Mouse (Mus musculus): ENCODE measurements at regions not wholly inside any gene's neighbourhood (a gene's known extent, or its start where the extent isn't known, plus 50 kb on each side); places are given as distances from the start of the nearest gene placed in this dataset.

DNA sequence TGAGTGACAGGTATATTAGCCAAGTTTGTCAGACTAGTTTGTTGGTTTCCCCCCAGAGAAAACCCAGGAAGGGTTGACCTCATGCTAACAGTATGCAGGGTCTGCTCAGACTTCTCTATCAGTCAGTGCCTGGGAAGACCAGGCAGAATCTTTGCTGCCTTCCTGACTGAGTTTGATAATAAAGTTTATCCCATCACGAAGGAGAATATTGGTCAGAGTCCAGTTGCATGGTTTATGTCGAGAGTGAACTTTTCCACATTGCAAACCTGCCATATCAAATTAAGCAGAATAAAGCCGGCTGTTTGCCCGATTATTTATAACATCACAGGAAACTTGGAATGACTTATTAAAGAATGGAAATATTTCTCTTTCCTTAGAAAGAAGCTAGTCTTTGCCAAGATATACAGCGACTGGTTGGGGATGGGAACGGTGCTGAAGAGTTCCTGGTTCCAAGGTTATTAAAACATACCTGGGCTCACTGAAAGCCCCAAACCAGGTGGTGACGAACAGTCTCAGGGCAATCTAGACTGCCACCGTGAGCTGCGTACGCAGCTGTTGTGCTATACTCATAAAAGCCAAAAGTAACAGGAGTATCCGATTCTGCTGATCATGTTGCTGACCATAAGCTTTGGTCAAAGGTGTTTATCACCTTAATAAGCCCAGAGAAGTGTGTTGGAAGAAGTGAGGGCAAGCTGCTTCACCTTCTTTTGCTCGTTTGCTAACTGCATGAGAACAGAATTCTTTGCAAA is 1536.7 kb upstream of the Flrt2 start:
- DNase-seq: no peak

DNA sequence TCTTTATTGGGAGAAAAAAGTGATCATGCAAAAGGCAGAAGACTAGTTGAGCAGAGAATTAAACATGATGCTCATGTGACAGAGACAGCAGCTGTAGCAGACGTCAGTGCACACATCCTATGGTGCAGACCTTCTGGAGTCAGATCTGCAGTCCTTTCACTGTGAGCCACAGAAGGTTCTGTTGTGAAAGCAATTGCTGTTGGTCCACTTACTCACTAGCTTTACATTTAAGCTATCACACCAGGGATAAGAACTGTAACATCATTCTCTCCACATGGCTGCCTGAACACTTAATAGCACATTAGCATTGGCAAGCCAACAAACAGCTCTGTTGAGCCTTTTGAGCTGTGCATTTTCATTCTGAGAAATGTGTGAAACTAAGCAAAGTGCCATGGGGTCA is 1509.7 kb upstream of the Flrt2 start:
- no peak for DNase-seq

DNA sequence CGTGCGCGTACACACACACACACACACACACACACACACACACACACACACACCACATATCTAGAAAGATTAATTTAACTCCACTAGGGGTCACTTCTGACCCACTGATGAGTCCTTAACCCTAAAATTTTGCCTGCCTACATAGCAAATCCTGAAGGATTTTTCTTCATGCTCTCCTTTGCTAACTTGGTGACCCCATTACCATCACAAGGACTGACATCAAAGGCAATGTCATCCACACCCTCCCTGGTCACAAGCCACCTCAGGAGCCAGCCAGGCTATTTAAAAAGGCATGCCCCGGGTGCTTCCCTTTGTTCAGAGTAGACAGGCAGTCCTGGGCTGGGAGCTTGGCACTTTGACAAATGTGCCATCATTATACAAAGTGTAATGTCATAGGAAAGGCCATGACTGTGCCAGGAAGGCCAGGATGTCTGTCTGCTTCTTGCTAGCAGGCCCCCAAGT is 1501.4 kb upstream of the Flrt2 start:
- peak; percentile 79 for DNase-seq

DNA sequence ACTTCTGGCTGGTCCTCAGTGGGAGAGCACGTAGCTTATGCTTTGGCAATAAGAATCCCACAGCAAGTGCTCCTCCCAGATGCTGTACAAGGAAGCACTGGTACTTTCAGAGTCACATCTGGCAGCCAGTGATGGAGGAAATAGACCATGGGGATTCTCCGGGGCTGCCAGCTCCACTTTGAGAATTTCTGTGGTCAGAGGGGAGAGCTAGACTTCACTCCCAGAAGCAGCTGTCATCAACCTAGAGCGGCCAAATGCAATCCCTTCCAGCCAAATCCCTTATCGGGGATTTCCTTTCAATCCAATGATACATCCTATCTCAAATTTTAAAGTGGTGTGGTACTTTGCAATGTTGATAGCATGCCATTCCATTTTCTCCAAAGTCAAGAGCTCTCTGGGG is 1474.1 kb upstream of the Flrt2 start:
- no peak for DNase-seq

DNA sequence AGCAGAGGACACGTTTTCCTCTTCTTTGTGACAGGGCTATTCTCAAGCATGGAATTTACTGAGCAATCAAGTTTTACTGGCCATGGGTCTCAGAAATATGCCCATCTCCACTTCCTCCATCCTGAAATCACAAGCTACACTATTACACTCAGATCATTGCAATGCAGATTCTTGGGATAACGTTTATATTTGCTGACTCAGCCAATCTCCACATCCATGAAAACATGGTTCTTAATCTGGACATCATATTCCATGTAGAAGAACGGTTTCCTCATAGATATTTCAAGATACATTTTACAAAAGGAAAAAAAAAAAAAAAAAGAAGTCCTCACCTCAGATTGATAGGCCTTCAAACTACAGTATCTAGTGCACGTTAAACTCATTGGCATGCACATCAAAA is 1462.1 kb upstream of the Flrt2 start:
- no peak for DNase-seq

DNA sequence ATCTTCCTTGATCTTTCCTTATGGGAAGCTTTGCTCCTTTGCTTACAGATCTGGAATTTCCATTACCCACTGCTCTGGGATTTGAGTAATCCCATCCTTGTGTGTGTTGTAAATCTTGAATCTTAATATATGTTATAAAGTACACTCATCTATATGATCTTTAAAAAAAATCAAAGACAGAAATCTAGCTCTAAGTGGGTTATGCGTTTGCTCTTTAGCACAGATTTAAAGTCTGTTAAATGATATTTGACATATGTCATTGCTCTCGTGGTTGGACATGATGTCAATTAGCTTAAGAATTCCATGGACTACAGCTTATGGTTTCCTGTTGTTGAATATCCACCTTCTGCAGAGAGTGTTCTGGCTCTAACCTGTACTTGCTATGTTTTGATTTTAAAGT is 1446.7 kb upstream of the Flrt2 start:
- no peak for DNase-seq

DNA sequence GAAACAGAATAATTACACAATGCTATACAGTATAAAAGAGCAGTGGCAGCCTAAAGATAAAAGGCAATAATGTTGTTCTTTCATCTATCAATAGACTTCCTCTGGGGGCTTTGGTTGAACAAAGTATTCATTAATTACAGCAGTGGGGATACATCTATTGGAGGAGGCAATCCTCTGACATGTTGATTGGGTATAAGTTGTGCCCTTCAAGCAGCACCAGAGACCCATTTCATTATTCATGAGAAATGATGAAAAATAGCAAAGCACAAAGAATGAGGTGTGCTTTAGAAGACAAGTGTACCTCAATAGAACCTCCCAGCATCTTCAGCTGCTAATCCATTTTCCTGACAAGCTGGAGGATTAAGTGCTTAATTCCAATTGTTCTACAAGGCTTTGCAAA is 1444.7 kb upstream of the Flrt2 start:
- no peak for DNase-seq

DNA sequence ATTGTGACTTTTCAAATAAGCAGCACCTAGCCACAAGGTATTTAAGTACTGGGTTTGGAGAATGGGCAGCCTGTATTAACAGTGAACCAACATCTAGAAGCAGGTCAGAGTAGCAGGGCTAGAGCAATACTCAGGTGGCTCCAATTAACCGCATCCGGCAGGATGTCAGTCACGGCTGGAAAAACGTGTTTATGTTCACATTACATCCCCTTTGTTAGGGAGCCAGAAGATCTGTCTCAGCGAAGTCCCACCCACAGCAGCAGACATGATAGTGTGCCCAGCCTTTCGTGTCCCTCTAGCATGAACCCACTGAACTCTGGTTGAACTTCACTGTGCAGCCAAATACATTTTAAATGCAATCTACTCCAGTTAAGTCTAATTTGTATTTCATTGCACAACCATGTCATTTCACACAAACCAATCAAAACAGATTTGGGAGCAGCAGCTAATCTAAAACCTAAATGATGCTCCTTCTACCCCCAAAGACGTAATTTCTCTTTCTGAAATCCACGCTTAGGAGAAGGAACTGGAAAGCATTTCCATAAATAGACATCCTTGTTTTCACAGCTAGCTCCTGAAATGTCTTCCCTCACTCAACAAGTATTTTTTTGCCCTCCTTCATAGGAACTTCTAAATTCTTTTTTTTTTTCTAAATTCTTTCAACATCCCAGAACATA is 1438.9 kb upstream of the Flrt2 start:
- DNase-seq: peak; percentile 5

DNA sequence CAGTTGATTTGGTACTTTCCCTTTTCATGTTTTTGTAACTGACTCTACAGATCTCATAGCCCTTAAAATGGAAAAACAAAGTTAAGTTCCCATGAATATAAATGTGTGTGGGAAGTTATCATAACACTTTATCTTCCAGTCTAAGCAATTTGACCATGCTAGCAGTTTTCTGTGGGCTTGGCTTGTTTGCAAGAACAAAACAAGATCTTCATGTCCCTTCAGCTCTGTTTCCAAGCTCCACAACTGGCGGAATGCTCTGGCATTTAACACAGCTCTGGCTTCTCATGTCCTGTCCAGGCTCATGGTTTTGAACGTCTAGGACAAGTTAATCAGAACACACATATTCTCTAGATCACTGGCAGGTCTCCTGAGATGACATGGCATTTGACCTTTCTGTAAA is 1411.1 kb upstream of the Flrt2 start:
- peak; percentile 10 for DNase-seq

DNA sequence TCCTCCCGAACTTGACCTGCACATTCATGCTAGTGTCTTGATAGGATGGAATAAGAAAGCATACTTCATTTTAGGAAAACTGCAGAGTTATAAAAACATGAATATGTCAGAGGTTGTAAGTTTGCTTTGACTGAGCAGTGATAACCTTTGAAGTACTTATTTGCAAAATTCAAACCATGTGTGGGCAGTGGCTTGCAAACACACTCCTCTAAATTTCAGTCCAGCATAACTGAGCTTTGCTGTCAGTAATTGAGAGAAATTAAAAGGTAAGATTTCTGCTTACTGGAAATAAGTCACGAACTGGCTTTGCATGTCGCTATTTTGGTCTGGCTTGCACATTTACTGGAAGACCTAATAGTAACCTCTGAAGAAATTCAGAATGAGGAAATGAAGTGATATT is 1409.1 kb upstream of the Flrt2 start:
- no peak for DNase-seq

DNA sequence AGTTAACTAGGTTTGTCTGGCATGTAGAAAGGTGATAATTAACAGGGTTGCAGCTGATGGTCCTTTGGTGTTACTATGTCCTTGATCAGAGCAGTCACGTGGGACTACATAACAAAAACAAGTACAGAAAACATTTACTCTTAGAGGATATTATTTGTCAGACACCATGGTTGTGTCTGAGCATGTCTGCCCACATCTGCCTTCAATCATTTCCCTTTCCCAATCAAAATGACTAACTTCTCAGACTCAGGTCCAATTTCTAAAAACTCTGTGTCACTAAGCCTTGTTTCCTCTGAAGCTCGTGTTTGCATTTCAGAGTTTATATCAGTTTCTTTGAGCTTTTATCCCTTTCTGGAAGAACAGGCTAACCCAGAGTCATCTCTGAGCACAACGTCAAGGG is 1408.5 kb upstream of the Flrt2 start:
- DNase-seq: no peak

DNA sequence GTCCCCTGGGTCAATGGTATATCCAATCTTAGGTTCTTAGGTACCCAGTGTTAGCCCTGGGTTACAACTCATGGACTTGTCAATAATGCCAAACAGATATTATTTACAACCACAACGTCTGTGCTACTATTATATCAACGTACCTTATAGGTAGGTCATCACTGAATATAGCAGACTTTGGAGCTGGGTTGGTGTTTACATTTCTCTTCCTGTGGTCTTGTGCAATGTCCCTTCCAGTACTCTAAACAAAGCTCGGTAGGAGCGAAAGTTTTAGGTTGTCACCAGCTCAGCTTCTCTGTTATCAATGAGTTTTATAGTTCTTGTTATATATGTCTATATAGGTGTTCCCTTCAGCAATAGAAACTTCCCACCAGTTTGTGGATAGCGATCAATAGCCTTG is 1394.2 kb upstream of the Flrt2 start:
- no peak for DNase-seq

DNA sequence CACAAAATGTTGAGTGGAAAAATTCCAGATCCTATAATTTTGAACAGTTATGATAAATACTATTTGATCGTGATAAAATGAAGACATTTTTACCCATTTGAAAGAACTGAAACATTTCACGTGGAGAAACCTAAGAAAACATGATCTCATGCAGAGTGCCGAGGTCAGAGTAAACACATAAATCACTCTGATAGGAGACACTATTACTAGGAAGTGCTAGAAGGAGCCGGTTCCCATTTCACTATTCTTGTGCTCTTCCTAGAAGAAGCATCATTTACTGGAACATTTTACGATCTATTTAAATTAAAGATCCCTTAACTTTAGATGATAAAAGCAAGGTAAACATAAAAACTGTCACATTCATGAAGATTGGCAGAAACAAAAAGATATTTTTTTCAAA is 1359.7 kb upstream of the Flrt2 start:
- no peak for DNase-seq

DNA sequence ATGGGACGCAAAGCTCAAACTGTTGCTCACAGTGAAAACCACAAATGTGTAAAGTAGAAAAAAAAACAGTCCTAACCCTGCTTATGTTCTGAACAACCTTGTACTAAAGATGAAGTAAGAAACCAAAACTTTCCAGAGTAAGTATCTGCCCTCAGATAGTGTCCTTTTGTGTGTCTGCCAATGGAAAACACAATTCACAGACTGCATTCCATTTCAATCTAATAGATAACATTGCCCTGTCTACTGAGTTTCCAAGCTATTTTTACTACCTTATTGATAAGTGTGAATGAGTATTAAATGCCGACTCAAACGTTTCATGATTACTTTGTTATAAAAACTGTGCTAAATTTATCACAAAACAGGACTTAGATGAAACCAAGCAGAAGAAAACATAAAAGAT is 1357.4 kb upstream of the Flrt2 start:
- no peak for DNase-seq

DNA sequence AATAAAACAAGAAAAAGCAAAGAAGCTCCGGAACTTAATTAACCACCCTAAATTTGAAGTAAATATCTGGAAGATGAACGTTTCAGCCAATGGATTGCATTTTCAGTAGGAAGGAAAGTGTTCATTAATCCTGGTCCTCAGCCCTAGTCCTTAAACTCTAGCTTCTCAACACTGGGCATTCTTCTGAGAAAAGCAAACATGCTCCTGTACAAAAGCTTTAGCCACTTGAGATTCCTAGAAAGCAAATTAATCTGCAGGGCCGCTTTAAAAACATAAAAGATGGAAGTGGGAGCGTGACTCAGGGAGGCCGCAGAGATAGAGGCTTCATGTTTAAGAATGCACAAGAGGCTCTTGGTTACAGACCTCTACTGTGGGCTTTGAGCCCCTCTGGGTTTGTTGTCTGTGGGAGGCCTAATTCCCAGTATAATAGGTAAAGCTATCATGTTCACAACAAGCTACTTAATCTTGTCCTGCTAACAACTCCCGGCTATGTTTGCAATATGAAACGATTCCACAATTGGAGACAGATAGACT is 1342.3 kb upstream of the Flrt2 start:
- DNase-seq: no peak

DNA sequence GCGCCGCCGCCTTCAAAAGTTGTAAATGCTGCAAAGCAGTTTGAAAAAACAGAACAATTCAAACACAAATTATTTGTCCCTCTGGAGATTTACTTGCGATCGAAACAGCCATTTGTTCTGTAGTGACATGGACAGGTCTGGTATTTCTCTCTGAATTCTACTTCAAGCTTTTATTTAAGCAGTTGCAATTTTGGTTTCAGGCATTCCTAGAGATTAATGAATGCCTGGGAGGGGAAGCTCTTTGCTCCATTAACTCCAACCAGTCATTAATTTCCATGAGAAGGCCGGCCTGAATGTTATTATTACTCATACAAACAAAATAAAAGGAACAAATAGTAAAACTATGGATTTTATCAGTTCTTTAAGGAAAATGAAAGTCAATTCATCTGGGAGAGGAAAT is 1327.8 kb upstream of the Flrt2 start:
- no peak for DNase-seq

DNA sequence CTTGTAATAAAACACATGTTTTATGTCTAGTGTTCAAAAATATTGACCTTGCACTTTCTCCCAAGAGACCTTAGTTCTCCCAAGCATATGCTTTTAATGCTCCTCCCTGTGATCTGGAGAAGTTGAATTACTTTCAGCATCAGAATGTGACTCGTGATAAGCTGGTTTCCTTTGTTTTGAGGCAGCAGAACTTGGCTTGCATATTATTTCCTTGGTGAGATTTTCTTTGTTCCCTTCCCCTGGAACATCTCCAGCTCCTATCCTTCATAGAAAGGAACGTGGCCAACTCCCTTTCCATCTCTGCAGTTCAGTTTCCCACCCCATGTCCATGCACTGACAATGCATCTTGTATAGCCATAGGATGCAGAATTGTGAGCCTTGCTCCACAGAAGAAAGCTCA is 1292.0 kb upstream of the Flrt2 start:
- peak; percentile 6 for DNase-seq

DNA sequence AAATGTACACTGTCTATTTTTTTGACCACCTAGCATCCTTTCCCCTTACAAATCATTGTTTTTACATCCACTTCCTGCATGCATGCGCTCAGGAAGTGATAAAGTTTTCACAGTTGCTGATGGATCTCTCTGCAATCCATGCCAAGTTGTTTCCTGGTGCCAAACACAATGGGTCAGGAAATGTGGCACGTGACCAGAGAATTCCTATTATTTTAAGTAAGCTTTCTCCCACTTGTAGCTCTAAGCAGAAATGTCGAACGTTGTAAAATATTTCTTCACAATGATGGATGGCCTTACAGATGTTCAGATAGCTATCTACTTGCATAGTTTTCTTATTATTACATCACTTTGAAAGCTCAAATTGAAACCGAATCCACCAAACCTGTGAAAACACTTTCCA is 1271.1 kb upstream of the Flrt2 start:
- peak; percentile 66 for DNase-seq

DNA sequence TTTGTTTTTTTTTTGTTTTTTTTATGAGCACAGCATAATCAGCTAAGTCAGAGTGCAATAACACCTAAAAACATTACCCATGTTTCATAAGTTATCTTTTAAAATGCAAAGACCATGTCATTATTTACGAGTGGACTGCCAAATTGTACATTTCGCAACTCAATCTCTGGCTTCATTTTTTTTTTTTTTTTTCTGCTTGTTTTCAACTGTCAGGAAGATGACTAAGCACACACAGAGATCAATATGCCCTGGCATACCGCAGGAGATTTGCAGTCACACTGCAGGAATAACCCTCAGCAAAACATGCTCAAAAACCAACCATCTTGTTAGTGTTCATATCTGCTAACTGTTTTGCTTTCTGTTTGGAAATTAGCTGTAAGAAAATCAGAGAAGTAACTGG is 1270.3 kb upstream of the Flrt2 start:
- DNase-seq: no peak

DNA sequence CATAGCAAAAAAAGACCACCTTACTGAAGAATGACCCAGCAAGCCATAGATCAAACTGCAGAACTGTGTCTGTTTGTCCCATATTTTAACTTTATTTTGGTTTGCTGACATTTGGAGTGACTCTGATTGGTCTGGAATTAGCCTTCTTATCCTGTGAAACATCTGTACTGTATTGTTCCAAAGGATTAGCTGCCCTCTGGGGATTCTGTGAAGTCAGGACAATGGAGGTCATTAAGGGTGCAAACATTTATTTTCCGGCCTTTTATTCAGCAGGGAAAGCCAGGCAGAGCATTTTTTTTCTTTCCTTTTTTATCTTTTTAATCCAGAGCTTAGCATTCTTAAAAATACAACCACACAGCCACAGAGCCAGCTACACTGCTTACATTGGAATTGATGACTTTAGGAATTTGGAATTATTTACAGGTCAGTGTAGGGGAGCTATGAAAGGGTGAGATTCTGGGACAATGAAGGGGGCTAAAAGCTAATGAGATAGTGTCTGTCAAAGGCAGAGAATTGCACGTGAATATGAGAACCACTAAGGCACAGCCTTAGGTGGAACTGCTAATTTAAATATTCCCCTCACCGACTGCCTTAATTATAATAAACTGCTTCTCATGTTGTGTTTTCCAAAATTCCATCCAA is 1267.6 kb upstream of the Flrt2 start:
- DNase-seq: peak; percentile 10

DNA sequence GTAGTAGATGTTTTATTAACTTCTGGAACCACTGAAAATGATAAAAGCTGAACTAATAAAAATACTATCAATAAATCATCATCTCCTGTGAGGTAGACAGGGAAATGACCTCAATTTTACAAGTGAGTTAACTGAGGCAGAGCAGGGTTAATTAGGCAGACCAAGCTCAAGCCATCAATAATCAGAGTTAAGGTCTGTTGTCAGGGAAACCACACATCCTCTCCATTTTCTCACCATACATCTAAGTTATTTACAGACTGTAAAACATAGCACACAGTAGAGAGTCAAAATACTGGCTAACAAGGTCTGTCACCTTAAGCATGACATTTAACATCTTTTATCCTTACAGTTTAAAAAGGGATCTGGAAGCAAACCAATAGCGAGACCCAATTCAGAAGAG is 1242.5 kb upstream of the Flrt2 start:
- no peak for DNase-seq

DNA sequence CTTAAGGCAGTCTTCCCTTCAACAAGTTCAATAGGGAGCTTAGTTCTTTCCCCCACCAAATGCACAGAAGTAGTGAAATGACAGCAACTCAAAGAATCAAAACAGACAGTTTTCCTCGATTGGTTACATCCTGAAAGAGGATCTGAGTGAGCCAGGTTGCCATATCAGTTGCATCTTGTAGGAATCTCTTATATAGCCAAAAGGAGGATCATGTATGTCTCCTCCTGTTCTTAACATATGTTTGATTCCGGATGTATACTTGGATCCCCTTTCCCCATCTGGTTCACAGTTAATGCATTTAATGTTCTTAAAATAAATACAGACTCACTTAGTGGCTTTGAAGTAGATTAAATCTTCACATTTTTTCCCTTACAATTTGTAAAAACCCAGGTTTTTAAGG is 1224.0 kb upstream of the Flrt2 start:
- no peak for DNase-seq

DNA sequence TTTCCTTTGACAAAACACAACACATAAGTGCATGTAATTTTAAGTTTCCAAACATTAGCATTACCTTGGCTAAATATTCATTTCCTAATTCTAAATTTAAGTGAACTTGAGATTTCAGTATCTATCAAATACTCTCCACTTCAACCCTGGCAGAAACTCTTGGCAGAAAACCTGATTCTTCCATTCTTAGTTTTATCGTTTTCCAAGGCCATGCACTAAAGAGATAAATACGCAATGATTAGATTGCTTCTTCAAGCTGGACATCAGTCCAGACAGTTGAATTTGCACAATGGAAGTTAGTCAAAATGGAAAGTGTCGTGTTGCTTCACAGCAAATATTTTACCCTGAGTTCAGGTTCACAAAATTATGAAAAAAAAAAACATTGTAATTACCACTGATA is 1223.4 kb upstream of the Flrt2 start:
- no peak for DNase-seq

DNA sequence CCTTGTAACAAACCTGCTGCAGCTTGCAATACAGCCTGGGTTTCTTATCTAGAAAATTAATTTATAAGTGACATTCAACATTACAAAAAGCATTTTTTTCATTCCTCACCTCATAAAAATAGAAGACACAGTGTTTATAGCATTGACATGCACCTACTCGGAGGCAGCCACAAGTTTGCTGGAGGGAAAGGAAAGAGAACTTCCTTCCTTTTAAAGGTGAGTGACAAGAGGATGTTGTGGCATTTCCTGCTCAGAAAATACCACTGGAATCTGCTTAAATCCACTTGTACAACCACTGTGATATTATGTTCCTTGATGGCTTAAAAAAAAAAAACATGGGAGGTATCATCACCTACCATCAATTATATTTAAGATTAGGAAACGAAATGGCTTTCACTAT is 1222.2 kb upstream of the Flrt2 start:
- no peak for DNase-seq

Measured in lung, postnatal 10 days (tissue).